Mouse (Mus musculus): ENCODE data around the gene Pithd1.

GRCm38 (mm10) chr4:135965113-135965512 is 22.0 kb downstream of the Pithd1 start:
- TF ChIP-seq CTCF (IDR thresholded peaks at IDR 0.05; ENCODE audit: borderline replicate concordance, control insufficient read depth, extremely low read depth, insufficient read depth, low read length, poor library complexity) (no peak), POLR2A (IDR thresholded peaks at IDR 0.05; ENCODE audit: control insufficient read depth, extremely low read depth, insufficient read depth, low read length, poor library complexity) (no peak)
